Mouse (Mus musculus) kidney, postnatal 10 days (tissue): ENCODE measurements around the gene Lpo.
A peak's percentile ranks its signal among the peaks of the same experiment; 100 is the strongest.

Experiments used
- DNase-seq: peaks from one replicate; pipeline ENCODE4 v3.0.0; 2021; ENCODE audit warnings: mixed read lengths

Gene Lpo

DNA sequence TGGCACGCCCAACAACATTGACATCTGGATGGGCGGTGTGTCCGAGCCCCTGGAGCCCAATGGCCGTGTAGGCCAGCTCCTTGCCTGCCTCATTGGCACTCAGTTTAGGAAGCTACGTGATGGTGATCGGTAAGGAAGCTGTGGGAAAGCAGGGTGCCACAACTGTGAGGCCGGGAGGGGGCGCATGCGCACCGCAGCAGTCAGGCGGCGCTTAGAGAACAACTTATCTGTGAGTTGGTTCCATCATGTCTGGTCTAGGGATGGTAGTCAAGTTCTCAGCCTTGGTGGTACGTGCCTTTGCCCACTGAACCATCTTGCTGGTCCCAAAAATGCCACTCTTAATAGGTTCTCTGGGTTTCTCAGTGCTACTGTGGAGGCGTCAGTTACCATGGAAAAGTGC is 25.5 kb downstream of the Lpo start:
- peak; percentile 38 for DNase-seq

DNA sequence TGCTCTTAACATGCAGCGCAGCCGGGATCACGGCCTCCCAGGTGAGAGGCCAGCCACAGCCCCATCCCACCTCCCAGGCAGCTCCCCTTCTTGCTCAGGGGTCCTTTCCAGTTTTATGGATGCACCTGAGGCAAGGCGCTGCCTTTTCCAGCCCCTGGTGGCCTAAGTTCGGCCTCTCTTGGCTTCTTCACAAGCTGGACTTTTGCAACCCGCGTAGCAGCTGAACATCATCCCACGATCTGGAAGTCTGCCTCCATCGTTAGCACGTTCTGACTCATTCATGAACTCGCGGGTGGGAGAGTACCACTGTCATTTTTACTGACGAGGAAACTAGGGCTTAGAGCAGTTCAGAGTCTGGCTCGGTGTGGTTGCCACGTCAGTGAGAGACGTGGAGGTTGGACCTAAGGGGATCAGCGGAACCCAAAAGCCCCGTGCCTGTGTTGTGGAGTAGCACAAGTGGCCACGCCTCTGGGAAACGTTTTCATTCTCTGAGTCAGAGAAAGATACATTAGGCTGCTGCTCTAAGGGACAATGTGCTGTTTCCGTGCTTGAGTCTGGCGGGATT is 26.3 kb downstream of the Lpo start:
- peak; percentile 31 for DNase-seq

DNA sequence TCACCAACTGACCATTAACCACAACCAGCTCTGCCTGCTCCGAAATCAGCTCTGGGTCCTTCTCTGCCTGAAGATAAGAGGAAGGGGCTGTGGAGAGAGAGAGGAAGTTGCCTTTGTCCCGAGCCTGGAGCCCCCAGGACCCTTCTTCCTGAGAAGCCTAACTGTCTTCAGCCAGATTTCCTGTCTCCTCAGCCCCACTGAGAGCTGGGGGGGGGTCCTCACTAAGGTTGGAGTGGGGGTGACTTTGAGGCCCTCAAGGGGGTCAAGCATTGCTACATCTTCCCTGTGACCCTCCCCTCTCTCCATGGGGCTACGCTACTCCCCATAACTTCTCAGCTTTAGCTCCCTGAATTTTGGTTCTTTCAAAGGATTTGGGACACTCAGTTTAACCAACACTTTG is 34.6 kb downstream of the Lpo start, which contains the start of gene Mpo:
TSS of gene Mpo (plus strand) at position 122 of the 400 bp plus-strand sequence.
- DNase-seq, result no peak

DNA sequence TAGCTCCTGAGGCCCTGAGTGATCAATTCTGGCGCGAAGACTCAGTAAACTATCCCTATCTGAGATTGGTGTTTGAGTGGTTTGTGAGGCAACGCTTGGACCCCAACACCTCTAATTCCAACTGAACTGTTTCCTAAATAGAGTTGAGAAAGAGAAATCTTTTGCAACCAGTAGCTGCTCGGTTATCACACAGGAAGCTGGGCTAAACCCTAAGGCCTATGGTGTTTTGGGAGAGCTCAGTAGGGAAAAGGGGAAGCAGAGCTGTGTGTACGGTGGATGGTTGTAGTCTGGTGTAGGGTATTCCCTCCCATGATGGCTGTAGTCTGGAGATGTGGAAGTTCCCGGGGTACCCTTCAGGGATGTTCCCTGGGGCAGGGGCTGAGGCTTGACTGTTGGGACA is 38.0 kb downstream of the Lpo start:
- DNase-seq, result no peak

DNA sequence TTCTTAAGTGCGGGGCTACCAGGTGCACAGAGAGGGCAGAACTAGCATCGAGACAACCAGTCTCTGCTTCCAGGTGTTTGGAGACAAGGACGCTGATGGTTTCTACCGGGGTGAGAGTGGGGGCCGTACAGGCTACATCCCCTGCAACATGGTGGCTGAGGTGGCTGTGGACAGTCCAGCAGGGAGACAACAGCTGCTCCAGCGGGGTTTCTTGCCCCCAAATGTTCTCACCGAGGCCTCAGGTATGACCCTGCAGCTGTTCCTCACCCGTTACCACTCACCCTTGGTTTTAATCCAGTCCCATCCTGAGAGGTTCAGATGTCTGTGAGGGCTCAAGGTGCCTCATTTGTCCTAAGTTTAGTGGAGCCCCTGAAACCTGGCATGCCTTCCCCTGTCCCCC is 48.0 kb downstream of the Lpo start:
- no peak for DNase-seq

DNA sequence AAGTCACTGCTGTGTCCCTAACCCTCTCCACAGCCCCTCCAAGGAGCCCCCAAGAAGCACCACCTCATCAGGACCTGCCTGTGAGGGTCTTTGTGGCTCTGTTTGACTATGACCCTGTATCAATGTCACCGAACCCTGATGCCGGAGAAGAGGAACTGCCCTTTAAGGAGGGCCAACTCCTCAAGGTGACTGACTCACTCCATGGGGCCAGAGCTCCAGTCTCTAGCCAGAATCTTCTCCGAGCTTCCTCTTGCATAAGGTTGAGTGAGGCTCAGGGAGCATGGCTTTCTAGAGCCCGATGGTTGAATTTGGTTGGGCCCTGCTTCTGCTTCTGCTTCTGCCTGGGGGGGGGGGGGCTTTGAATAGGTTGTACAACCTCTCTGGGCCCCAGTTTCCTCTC is 48.7 kb downstream of the Lpo start:
- DNase-seq, result no peak

DNA sequence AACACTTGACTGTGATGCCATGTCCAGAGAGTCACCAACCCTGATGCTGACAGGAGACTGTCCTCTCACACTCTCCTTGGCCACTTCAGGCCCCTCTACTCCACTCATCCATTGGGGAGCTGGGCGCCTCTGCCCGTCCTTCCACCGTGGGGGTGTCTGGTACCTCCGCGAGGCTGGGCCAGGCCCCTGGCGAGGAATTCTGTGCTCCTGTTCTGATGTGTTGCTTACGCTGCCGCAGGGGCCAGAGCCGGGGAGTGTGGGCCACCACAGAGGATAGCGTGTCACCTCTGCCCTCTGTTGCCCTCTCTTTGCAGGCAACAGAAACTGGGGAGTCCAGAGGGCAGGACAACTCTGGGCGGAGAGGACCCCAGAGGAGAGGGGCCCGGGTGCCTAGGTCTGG is 49.2 kb downstream of the Lpo start:
- DNase-seq, result no peak

DNA sequence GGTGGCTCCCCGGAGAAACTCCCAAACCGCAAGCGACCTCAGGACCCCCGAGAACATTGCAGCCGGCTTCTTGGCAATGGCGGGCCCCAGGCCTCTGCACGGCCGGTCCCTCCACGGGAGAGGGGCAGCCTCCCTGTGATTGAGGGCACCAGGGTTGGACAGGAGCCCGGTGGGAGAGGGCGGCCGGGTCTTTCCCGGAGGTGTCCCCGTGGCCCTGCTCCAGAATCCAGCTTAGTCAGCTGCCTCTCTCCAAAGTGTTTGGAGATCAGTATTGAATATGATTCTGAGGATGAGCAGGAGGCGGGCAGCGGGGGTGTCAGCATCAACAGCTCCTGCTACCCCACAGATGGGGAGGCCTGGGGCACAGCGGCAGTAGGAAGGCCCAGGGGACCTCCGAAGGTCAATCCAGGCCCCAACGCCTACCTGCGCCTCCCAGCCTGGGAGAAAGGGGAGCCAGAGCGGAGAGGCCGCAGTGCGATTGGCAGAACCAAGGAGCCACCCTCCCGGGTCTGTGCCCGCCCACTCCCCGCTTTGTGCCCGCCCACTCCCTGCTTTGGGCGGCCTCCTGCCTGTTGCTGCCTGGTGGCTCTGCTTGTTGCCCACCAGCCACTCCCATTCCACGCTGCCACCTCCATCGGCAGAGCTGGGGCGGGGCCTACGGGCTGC is 49.9 kb downstream of the Lpo start:
- DNase-seq, result peak; percentile 86

DNA sequence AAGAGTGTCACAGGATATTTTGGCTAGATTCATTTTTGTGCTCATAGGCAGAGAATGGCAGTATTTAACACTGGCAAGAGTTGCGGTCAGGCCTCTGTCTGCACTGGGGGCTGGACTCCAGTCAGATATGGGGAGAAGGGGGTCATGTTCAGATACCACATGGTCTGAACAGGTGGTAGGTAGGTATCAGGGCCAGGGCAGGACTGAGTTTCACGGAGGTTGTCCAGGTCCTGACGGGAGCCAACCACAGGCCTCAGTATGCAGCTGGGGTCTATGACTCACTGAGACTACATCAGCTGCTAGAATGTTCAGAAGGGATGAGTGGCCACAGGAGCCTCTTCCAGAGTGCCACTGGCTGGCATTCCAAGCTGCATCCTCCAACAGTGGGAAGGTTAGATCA is 55.7 kb downstream of the Lpo start:
- no peak for DNase-seq

DNA sequence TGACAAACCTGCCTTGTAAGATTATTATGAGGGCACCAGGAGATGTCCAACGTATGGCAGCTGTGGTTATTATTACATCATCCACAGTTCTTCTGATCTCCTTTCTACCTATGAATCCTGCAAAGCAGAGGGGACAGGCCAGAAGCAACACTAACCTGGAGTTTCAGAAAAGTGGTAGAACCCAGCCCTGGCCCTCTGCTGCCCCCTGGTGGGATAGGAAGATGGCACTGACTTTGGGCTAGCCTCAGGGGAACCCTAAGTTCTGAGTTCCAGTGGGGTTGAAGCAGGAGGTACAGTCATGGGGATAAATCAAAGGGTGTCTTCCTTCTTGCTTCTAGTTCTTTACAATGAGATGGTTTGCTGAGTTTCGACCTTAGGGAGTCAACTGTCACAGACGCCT is 57.1 kb downstream of the Lpo start:
- peak; percentile 84 for DNase-seq

DNA sequence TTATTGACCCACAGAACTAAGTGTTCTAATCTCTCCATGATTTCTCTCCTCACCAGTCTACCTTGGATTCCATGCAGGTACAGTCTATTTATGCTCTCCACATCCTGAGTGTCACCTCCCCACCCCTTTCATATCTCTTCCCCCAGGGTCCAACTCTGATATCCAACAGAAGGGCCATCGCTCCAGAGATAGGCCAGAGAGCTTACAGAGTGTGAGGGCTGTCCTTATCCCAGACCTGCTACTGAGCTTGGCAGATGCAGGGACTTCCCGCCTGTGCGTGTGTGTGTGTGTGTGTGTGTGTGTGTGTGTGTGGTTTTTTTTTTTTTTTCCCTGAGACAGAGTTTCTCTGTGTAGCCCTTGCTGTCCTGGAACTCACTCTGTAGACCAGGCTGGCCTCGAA is 59.3 kb downstream of the Lpo start:
- no peak for DNase-seq

DNA sequence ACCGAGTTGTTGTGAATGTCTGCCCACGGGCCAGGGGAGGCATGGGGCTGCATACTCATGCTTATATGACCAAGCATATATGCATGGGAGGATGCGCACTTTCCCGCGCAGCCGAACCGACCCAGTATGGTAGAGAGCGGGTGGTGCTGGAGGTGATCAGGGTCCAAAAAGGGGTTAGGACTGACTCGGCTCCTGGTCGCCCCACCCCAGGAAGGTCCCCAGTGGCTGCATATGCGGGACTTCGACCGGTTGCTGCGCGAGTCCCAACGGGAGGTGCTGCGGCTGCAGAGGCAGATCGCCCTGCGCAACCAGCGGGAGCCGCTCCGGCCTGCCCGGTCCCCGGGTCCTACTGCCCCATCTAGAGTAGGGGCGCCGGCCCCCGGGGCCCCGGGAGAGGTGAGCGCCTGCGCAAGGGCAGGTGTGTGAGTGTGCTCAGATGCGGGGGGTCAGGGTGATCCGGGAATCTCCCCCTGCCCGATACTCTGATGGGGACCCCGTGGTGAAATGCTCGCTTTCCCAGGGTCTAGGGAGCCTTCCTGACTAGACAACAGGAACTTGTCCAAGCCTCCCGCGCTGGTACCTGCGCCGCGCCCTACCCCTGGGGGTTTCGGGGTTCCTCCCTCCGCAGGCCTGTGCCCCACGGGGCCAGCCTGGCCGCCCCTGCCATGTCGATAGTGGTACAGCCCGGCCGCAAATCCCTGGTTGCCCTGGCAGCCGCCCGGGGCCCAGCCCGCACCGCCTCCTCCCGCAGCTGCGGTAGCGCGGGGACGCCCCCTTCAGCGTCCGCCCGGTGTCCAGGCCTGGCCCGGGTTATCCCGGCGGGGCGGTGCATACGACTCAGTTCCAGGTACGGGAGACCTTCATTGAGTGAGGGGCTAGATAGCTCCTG is 63.9 kb downstream of the Lpo start:
- peak; percentile 39 for DNase-seq

DNA sequence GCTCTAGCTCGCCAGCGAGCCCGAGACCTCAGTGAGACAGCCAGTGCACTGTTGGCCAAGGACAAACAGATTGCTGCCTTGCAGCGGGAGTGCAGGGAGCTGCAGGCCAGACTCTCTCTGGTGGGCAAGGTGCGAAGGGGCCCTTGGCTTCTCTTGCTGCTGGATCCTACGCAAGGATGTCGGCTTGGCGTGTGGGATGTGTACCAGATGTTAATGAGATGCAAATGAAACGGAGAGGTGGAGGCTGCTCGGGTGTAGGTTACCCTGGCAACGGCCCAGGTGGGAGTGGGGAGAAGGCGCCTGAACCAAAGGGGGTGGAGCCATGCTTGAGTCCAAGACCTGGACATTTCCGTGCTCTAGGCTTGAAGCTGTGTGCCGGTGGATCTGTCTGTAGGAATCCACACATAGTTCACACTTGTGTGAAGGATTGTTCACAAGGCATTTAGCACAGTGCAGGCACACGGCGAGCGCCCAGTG is 64.5 kb downstream of the Lpo start:
- peak; percentile 63 for DNase-seq

DNA sequence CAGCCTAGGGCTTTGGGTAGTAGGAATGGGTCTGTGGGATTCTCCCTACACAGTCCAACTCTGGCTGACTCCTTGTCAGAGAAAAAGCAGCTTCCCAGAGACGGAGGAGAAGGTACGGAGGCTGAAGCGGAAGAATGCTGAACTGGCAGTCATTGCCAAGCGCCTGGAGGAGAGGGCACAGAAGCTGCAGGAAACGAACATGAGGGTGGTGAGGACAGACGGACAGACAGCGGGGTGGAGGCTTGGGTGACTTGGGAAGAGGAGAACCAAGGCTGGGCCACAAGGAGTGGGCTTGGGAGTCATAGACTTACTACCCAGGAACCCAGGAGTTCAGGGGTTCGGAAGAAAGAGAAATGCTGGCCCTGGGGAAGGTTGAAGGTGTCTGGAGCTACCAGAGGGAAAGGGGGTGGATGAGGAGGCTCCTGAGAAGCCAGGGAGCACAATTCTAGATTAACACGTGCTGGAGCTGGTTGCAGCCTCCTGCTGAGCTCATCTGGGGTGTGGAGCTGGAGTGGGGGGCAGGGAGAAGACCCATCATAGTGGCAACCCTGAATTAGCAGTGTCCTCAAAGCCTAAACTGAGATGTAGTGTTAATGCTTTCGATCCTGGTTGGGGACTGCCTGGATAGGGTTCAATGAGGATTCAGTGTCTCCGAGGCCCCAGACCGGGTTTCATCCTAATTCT is 65.2 kb downstream of the Lpo start:
- no peak for DNase-seq

DNA sequence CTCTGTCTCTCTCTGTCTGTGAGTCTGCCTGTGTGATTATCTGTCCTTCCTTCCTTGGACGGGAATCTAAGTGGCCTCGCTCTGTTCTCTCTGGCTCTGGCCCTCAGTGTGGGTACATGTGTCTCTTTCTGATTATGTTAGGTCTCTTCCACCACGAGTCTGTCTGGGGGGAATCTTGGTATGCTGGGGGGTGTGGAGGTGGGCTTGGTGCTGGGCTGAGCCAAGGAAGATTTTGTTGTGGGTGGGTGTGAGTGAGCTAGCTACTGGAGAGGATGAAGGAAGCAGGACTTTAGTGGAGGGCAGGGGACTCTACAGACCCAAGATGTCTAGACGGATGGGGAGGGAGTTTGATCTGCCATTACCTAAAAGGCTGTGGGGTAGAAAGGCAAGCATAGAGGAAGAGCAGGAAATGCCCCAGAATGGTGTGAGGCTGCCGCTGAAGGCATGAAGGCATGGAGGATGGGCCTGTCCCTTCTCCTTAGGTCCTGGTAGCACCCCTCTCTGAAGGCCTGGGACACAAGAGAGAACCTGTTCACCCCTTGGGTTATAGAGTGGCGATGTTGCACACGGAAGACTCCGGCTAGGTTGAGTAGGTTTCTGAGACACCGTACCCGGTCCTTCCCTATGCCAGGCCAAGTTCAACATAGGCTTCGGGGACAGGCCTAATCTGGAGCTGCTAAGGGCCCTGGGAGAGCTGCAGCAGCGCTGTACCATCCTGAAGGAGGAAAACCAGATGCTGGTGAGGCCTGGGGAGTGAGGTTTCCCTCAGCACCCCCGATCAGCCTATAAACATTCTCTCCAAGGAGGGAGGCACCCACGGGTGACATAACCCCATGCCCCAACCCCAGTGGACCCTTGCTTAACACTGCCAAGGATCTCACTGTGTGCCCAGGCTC is 66.0 kb downstream of the Lpo start:
- DNase-seq, result no peak

DNA sequence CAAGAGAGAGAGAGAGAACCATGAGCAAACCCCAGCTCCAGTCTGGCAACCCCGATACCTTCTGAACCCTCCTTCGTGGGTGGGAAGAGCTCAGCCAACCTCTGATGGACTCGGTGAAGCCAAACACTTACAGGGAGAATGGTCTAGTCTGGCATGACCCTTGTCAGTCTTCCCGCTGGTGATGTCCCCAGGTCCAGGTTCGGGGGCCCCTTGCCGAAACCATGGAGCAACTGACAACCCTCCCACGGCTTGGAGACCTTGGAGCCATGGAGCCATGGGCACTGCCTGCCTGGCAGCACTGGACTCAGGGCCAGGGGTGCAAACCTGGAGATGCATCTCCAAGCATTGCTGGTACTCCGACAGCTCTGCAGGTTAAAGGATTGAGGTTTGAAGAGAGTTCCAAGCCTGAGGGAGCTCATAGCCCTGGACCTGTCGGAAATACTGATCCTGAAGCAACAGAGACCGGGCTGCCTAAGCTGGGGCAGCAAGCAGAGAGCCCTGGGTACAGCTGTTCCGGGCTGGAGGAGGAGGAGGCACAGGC is 66.8 kb downstream of the Lpo start:
- no peak for DNase-seq

DNA sequence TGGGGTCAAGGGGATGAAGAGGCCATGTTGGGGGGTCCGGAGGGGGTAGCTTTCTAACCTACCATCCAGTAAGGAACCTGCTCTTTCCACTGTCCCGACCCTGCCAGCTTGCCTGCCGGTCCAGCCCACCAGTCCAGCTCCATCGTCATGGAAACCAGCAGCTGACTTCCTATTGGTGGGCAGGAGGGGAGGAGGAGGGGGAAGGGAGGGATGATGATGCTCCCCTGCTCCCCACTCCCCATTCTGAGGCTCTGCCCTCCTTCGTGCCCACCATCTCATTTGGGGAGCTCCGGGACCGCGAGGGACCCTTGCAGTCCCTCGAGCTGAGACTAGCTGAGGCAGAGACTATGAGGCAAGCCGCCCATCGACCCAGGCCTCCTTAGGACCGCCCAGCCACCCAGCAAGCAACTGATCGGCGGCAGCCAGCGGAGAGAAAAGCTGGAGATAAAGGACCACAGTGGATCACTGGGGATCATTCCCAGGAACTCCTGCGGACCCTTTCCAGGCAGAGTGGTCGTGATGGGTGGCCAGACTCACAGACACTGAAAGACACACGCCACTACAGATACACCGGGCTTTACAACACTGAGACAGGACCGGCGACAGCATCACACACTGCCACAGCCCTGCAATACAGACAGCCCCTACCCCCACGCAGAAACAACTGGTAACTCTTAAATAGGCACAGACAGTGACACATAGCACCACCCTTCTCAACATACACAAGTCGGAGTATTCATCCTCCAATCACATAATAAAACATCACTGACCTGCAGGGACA is 67.6 kb downstream of the Lpo start, which contains the start of gene Tspoap1:
TSS of gene Tspoap1 (plus strand) at position 241 of the 781 bp plus-strand sequence.
- DNase-seq, result no peak

DNA sequence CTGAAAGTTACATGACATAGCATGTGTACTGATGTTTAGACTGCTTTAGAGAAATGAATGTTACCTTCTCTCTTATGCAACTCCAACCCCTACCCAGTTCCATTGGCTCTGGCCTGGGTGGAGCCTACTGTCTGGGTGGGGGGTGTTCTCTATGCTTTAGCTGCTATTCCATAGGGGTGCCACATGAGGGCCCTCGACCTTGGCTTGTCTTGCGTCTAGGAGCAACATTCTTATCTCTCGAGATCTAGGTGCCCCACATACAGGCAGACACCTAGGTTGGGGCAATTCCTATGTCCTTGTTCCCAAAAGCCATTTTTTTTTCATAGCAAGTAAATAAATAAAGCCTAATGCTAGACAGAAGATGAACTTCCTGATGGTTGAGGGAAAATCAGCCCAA is 68.5 kb downstream of the Lpo start:
- DNase-seq, result no peak

DNA sequence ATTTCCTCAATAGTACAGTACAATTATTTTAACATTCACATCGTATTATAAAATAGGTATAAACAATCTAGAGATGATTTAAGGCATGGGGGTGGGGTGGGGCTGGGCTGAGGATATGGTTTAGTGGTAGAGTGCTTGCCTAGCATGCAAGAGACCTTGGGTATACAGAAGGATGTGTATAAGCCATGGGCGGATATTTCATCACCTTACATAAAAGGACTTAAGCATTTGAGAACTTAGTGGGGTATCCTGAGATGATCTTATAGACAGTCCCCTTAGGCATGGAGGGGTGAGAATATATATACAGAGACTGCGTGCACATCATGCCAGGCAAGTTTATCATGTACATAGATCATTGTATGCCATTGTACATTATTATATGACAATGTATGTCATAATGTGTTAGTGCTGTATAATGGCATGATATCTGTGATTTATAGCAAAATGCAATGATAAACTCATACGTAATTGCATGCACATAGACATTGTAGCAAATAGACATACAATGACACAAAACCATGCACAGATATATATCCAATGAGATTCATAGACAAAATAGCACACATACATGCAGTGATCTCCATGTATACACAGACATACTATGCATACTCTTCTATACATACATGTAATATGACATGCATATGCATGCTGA is 69.0 kb downstream of the Lpo start:
- DNase-seq, result no peak

DNA sequence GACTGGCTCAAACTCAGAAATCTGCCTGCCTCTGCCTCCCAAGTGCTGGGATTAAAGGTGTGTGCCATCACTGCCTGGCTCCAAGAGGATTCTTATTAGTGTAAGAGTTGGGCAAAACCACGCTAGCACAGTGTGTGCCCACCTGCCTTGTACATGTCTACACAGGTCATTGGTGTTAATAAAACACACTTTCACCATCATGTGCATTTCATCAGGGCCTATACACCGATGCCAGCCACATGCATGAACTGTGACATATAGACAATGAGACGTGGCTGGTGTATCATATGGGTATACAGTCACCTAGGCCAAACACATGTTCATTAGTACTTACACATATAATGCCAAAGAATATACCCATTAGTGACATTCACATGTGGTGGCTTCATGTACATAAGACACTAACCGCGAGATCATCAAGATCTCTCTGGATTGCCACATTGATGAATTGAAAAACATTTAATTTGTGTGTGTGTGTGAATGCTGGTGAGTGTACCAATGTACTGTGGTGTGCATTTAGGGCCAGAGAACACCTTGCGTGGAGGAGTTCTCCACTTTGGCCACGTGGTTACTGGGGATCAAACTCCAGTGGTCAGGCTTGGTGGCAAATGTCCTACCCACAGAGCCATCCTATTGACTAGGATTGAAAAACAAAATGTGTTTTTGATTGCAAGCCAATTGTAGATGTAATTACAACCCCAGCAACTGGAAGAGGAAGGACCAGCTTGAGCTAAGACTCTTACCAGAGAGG is 69.8 kb downstream of the Lpo start:
- no peak for DNase-seq
